Mouse (Mus musculus) embryo, embryonic 10 days (tissue): ENCODE measurements around the gene Fastk.
A peak's percentile ranks its signal among the peaks of the same experiment; 100 is the strongest.

Experiments used
- DNase-seq: peaks from one replicate; pipeline ENCODE4 v3.0.0-alpha.2; 2015; ENCODE audit warnings: low spot score

Gene Fastk

GRCm38 (mm10) chr5:24444746-24445427, at the start of gene Fastk:
Gene Fastk (minus strand): TSS chr5:24445287.
- peak; percentile 96 for DNase-seq

GRCm38 (mm10) chr5:24492546-24493285, 47.6 kb upstream of the Fastk start:
- DNase-seq = no peak

- DNase-seq = no peak
These were observed 45.4 kb upstream of the Fastk start for GRCm38 (mm10) chr5:24490413-24490920.

GRCm38 (mm10) chr5:24486738-24487137, 41.7 kb upstream of the Fastk start:
- DNase-seq = no peak

- peak; percentile 94 for DNase-seq
These were observed 41.0 kb upstream of the Fastk start for GRCm38 (mm10) chr5:24486097-24486496.

- DNase-seq = peak; percentile 43
These were observed 39.9 kb upstream of the Fastk start for GRCm38 (mm10) chr5:24484963-24485362.

- peak; percentile 83 for DNase-seq
These were observed 38.2 kb upstream of the Fastk start for GRCm38 (mm10) chr5:24483326-24483725.

GRCm38 (mm10) chr5:24482247-24483079, 37.4 kb upstream of the Fastk start:
- no peak for DNase-seq

- peak; percentile 86 for DNase-seq
These were observed 36.6 kb upstream of the Fastk start for GRCm38 (mm10) chr5:24481647-24482046.

- DNase-seq = no peak
These were observed 32.8 kb upstream of the Fastk start for GRCm38 (mm10) chr5:24477909-24478308.

GRCm38 (mm10) chr5:24475476-24476241, 30.6 kb upstream of the Fastk start:
- no peak for DNase-seq

GRCm38 (mm10) chr5:24474723-24475261, 29.7 kb upstream of the Fastk start:
- DNase-seq = peak; percentile 58

- peak; percentile 69 for DNase-seq
These were observed 29.1 kb upstream of the Fastk start for GRCm38 (mm10) chr5:24474025-24474722.

- DNase-seq = no peak
These were observed 28.0 kb upstream of the Fastk start for GRCm38 (mm10) chr5:24472884-24473619.

- peak; percentile 91 for DNase-seq
These were observed 25.5 kb upstream of the Fastk start for GRCm38 (mm10) chr5:24470600-24470999.

- DNase-seq = no peak
These were observed 21.7 kb upstream of the Fastk start for GRCm38 (mm10) chr5:24466762-24467161.

GRCm38 (mm10) chr5:24455613-24456012, 10.5 kb upstream of the Fastk start:
- no peak for DNase-seq

GRCm38 (mm10) chr5:24455076-24455475, 10.0 kb upstream of the Fastk start:
- no peak for DNase-seq

GRCm38 (mm10) chr5:24453985-24454303, 8.9 kb upstream of the Fastk start:
- no peak for DNase-seq
